Mouse (Mus musculus): ENCODE data around the gene Psmd14.

Psmd14 gene

DNA sequence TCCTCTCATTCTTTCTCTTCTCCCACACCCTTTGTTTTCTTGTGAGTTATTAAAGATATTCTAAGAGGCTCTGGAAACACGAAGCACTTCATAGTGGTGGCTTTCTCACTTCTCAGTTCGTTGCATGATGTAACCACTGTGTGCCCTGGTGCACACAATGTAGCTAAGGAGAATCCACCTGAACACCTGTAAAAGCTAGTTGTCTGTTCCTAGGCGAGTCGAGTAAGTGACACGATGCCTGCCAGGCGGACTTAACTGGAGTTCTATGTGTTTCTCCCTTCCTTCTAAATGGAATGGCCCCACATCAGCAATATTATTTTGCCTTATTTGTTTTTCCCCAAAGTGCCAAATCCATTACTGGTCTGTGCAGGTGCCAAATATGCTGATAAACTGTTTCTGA is 101.6 kb downstream of the Psmd14 start:
- DNase-seq (ENCODE audit: low spot score) = no peak

DNA sequence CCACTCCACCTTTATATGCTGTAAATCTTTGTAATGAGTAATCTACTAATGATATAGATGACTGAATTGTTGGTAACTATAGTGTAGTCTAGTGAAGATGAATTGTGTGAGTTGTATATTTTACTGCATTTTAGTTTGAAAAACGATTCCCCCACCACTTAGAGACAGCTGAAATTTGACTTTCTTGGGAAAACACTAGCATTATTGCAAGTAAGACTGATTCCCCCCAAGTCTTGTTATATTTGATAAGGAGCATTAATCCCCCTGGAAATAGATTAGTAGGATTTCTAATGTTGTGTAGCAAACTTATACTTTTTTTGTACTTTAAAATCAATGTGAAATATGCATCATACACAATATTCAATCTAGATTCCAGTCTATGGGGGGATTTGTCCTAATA is 102.0 kb downstream of the Psmd14 start:
- DNase-seq (ENCODE audit: low spot score) = no peak

DNA sequence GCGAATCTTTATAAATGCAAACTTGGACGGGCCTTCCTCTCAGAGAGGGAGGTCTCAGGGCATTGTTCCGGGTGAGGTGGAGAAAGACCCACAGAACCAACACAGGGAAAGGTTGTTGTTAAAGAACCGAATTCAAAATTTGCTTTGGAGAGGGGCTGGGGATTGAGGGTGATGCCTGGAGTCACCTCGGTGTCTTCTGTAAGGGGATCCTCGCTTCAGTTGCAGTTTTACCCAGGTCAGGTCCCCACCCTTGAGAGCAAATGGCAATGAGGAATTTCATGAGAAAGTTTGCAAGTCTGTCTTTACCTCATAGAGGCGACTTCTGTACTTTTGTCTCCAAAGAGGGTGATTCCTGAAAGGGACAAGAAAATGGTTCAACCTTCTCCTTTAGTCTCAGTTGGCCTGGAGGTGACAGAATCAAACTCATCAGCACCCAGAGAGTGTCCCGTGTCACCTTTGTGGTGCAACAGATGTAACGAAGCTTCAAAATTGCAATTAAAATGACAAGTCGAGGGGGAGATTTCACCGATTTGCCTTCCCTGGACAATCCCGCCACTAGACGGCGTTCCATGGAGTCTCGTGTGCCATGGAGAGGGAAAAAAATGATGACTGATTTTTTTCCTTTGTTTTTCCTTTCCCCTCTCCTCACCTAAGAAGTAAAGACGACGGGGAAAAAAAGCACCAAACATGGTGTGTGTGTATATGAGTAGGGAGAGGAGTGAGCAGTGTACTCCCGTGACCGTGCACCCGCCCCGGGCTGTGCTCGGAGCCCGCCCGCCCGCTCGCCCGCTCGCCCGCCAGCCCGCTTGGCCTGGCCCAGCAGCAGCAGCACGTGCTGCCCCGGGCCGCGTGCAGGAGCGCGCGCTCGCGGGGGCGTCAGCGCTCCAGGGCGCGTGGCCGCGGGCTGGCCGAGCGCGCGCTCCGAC is 103.3 kb downstream of the Psmd14 start:
- no peak for DNase-seq (ENCODE audit: low spot score)

DNA sequence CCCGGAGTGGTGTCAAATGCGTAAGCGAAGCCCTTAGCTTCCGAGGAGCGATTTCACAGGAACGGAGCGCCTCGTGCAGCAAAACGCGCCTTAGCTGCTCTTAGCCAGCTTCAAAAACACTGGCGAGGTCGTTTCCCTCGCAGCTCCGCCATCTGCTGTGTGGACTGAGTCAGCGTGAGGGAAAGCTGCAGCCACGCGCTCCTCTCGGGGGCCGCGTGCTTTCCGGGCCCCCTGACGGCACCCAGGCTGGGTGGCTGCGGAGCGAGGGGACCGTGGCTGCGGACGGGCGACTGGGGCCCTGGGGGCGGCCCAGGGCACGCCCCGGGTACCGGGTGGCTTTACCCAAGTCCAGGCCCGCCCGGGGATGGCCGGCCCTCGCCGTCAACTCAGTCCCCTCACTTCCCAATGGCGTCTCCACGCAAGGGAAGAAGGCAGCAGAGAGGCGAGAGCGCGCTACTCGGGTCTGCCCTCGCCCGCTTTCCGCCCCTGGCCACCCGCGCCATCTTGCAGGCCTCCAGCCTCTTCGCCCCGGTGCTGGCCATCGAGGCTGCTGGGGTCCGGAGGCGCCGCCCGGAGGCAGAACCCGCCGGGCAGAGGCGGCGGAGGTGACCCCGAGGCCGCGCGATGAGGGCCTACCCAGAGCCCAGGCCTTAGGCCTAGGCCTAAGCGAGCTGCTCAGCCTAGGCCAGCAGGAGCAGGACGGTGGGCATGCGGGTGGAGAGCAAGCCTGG is 104.3 kb downstream of the Psmd14 start:
- no peak for DNase-seq (ENCODE audit: low spot score)

DNA sequence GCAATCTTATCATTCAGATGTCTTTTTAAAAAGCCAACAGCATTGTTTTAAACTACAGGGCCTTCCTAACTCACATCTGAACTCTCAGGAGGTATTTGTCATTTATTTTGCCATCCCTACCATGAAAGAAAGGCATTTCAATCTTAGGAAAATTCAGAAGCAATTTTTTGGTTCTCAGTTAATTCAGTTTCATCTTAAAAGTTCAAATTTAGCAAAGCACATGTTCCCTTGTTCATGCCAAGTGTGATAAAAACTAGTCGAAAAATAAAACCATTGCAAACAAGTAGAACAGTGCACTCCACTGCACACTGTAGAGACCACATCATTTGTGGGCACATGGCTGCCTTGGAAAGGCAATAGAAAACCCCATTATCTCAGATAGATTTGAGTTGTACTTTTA is 106.7 kb downstream of the Psmd14 start:
- DNase-seq (ENCODE audit: low spot score) = no peak

DNA sequence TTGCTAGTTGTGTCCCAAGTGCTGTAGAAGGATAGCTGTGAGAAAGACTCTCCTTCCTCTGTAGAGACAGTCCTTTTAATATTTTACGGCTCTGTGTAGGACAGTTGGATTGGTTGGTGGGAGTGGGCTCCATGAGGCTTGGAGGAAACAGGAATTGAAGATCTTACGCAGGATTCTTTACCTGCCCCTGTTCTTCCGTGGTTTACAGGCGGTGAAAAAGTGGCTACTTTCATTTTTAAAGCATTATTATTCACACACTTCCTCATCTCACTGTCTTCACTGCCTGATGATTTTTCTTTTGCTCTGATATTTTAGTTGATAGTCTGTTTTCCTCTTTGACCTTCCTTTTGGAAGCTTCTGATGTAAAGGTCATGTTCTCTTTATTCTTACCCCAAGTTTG is 108.7 kb downstream of the Psmd14 start:
- no peak for DNase-seq (ENCODE audit: low spot score)

DNA sequence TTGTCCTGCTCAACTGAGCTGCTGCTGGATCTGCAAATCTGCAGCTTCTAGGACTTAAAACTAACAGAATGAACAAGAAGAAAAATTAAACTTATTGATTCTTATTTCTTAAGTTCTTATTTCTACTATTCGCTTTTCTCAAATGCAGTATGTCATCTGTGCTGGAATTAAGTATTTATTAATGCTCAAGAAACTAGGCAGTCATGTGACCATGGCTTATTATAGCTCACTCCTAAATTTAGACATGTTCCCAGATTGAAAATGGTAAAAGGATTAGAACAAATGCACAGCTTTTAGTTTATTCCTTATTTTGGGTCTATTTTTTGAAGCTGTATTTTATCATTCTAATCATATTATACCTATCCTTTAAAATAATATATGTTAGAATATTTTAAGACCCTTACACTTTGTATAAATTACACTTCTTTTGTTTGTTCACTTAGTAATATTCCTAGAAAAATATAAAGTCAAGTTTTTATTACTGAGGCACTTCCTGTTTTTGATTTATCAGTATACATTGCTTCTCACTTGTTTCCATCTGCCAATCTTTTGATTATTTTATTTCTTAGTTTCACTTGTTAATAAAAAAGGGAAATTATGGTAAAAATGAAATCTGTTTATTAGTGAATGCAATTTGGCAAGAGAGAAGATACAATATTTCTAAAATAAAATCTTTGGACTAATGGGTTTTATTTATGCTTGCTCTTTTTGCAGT is 112.1 kb downstream of the Psmd14 start:
- no peak for DNase-seq (ENCODE audit: low spot score)

DNA sequence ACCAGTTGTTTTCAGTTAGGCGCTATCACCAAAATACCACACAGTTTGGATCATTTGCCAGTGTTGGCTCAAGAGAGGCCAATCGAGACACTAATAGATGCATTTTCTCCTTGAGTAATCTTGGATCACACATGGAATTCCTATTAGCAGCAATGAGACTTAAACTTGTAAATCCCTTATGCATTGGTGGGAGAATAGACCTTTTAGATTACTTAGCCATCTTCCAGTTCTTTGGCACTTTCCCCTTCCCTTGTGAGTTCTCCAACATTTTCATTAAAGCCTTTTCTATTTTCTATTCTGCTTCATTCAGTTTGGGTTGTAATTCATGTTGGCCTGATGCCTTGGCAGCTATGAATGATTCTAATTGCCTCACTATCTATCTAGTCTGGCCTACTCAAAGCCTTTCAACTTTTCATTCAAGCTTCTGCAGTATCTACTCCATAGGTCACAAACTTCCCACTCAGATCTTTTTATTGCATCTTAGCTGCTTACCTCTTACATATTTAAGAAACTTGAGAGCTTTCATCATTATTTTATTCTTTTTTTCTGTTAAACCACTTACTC is 125.8 kb downstream of the Psmd14 start:
- no peak for DNase-seq (ENCODE audit: low spot score)

Data from MN1 (cell line).